Mouse (Mus musculus) bone marrow macrophage, adult 2 months (primary cell): ENCODE measurements around the gene Ipo5.

ENCODE experiments used
- CTCF ChIP-seq: IDR thresholded peaks from 2 replicates; pipeline ENCODE4 v1.5.1; 2012; ENCODE audit warnings: low read depth, mild to moderate bottlenecking, low read length, moderate library complexity
- POLR2A ChIP-seq: IDR thresholded peaks from 2 replicates; pipeline ENCODE4 v1.6.1; 2012; ENCODE audit warnings: mild to moderate bottlenecking, low read depth, low read length, borderline replicate concordance

DNA sequence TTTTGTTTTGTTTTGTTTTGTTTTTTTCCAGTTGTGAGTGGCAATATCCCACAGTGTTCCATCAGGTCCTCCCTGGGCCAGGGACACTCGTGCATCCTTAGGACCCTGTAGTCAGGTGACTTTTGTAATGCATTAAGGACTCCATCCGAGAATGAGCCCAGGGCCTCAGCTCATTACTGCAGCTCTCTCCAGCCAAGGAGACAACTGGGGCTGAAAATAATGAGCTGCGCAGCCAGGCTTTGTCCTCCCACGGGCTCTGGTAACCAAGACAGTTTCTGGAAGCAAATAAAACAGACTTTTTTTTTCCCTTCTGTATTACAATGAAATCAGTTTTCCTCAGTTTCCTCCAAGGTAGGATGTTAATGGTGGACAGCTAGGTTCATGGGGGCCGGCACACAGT is 50.0 kb downstream of the Ipo5 start:
- TF ChIP-seq CTCF (no peak), POLR2A (no peak)
